Mouse (Mus musculus): ENCODE measurements around the gene Snd1.

DNA sequence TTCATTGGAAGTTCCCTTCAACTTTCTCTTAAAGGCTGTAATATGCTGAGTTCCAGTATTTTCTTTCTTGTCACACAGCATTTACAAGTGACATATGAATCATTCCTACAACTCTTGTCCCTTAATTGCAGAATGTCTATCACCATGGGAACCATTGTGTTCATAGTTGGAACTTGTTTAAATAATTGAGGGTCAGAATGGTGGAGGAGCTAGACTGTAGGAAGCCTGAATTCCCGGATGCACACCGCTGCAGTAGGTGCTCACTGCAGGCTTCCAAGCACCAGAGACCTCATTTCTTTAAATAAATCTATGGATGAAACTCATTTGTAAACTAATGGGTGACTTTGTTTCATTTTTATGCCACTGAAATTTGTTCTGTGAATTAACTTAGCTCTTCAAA, 154.9 kb downstream of the Snd1 start:
- TF ChIP-seq CTCF (IDR thresholded peaks at IDR 0.05; ENCODE audit: low read depth) (no peak), EP300 (IDR thresholded peaks at IDR 0.05; ENCODE audit: low read depth) (no peak)

Data from liver, postnatal 0 days (tissue).